In genomic region chr9:34995660-34996378, GRCm38 (mm10) we compare ENCODE assay signal across 10 mouse cellular contexts.
DNase-seq lines count a peak whose midpoint lies in the region; ATAC-seq and TF ChIP-seq lines count a peak whose summit lies in the region.
"Had no signal": no experiment of that assay in that cellular context is flagged by ENCODE, and none has a peak within 500 bp of the region (broad histone marks: within the 10 kb centered on the region; RNA-seq: fewer than 3 reads in every experiment).

No protein-coding gene starts in this region.

- WGBS in kidney, embryonic 15.5 days, result 47% methylated on average over 15 of the region's 15 CpGs
- 53% methylated on average over 15 of the region's 15 CpGs for WGBS in kidney, adult 2 months
- 43% methylated on average over 15 of the region's 15 CpGs for WGBS in forebrain, embryonic 12.5 days

- DNase-seq in kidney, adult 2 months, result no peak
- DNase-seq in kidney, postnatal 25 days, result peak; percentile 10 to 52
- DNase-seq in retina, embryonic 14.5 days (ENCODE audit: low spot score), result peak; percentile 14
- no peak for DNase-seq in adrenal gland, postnatal 14 days
- no peak for DNase-seq in thymus, postnatal 25 days
- DNase-seq in yolk sac, embryonic 10.5 days (ENCODE audit: low spot score), result no peak

- no peak for TF ChIP-seq CTCF in kidney, adult 2 months (conservative IDR thresholded peaks at IDR 0.05; ENCODE audit: insufficient read depth, insufficient read length, low read depth, low read length)

- peak; percentile 67 for ATAC-seq in kidney, embryonic 15.5 days (replicated peaks; ENCODE audit: low FRiP score)
- peak; percentile 79 for ATAC-seq in forebrain, embryonic 12.5 days (ENCODE audit: low FRiP score)

- no peaks in the 10 kb centered on the region for H3K27me3 ChIP-seq in kidney, embryonic 15.5 days
- no peaks in the 10 kb centered on the region for H3K27me3 ChIP-seq in kidney, adult 2 months (replicated peaks; ENCODE audit: control insufficient read depth, insufficient read depth, low read length)
- H3K27me3 ChIP-seq in forebrain, embryonic 12.5 days, result peaks cover 22% of the 10 kb centered on the region; the same call in 1 of the 2 replicates
- H3K27me3 ChIP-seq: limb, embryonic 12.5 days had no signal

- no peak overlapping the region for H3K9ac ChIP-seq in kidney, embryonic 15.5 days
- H3K9ac ChIP-seq in forebrain, embryonic 12.5 days, result no peak overlapping the region
- H3K9ac ChIP-seq: limb, embryonic 12.5 days had no signal

- H3K9me3 ChIP-seq in kidney, embryonic 15.5 days (replicated peaks), result no peaks in the 10 kb centered on the region
- H3K9me3 ChIP-seq in forebrain, embryonic 12.5 days, result no peaks in the 10 kb centered on the region
- H3K9me3 ChIP-seq: G1E; limb, embryonic 12.5 days had no signal

- H3K4me2 ChIP-seq in kidney, embryonic 15.5 days, result no peak overlapping the region
- H3K4me2 ChIP-seq in forebrain, embryonic 12.5 days, result no peak overlapping the region
- H3K4me2 ChIP-seq: limb, embryonic 12.5 days had no signal

- peaks cover 47% of the 10 kb centered on the region for H3K4me1 ChIP-seq in kidney, embryonic 15.5 days
- peaks cover 10% of the 10 kb centered on the region; the same call in 1 of the 2 replicates for H3K4me1 ChIP-seq in kidney, adult 2 months (ENCODE audit: control insufficient read depth, insufficient read depth, low read length)
- peaks cover 27% of the 10 kb centered on the region for H3K4me1 ChIP-seq in forebrain, embryonic 12.5 days

- no peaks in the 10 kb centered on the region for H3K36me3 ChIP-seq in kidney, embryonic 15.5 days
- no peaks in the 10 kb centered on the region for H3K36me3 ChIP-seq in kidney, adult 2 months (ENCODE audit: control insufficient read depth, insufficient read depth, low read length)
- H3K36me3 ChIP-seq in forebrain, embryonic 12.5 days (replicated peaks), result no peaks in the 10 kb centered on the region
- H3K36me3 ChIP-seq: G1E; limb, embryonic 12.5 days had no signal

- no peak for TF ChIP-seq POLR2A in kidney, adult 2 months (IDR thresholded peaks at IDR 0.05; ENCODE audit: low read depth, low read length)

- H3K4me3 ChIP-seq in kidney, embryonic 15.5 days (replicated peaks), result no peak overlapping the region
- H3K4me3 ChIP-seq in kidney, adult 2 months (ENCODE audit: insufficient read depth, low read depth, low read length), result no peak overlapping the region
- H3K4me3 ChIP-seq in forebrain, embryonic 12.5 days (replicated peaks), result no peak overlapping the region
- H3K4me3 ChIP-seq: limb, embryonic 12.5 days had no signal

- H3K27ac ChIP-seq in kidney, embryonic 15.5 days, result peak overlapping the region; percentile 76
- no peak overlapping the region for H3K27ac ChIP-seq in kidney, adult 2 months (ENCODE audit: insufficient read depth, low read depth, low read length)
- 0 out of 2 replicates have a peak overlapping the region, but pooled peaks have one; percentile 20 for H3K27ac ChIP-seq in forebrain, embryonic 12.5 days
- H3K27ac ChIP-seq: limb, embryonic 12.5 days had no signal

Comparison
In these comparisons a context has a peak if more than half of its experiments do, and no peak if none do; other contexts are left out.
1. DNase-seq: peak in kidney, postnatal 25 days (2 of 2) and retina, embryonic 14.5 days (single experiment); none in kidney, adult 2 months (single experiment), adrenal gland, postnatal 14 days (single experiment), thymus, postnatal 25 days (single experiment) and yolk sac, embryonic 10.5 days (single experiment).